Mouse (Mus musculus) ES-E14 (cell line): ENCODE data around the gene S100a14. TPM values are rescaled to one million over a fixed set of nuclear protein-coding genes. Genes with fewer than 3 reads are reported as not detected.
A peak's percentile ranks its signal among the peaks of the same experiment; 100 is the strongest.

Source experiments
- DNase-seq: peaks from one replicate; pipeline ENCODE4 v3.0.0-alpha.2; 2013; ENCODE audit warnings: low read depth, low spot score
- H3K27ac ChIP-seq: 2 replicates; pipeline ENCODE4 v1.5.1; 2012; ENCODE audit warnings: low read depth, mild to moderate bottlenecking, low read length, moderate library complexity, mixed read lengths; ENCODE audit not compliant: poor library complexity, insufficient read depth, severe bottlenecking
- H3K36me3 ChIP-seq: 2 replicates; pipeline ENCODE4 v1.6.1; 2012; ENCODE audit warnings: mild to moderate bottlenecking, low read length, moderate library complexity, mixed read lengths; ENCODE audit not compliant: control insufficient read depth, poor library complexity, insufficient read depth, severe bottlenecking
- H3K4me1 ChIP-seq, 2 experiments: fragments of 150-350 bp in 1 of 2; sonication (generic) in 1 of 2; 2 replicates each; pipeline ENCODE4 v1.6.1; 2012; ENCODE audit warnings: low read length in 2 of 2, mild to moderate bottlenecking in 1 of 2, mixed read lengths in 1 of 2; ENCODE audit not compliant: control insufficient read depth in 2 of 2, insufficient read depth in 2 of 2, poor library complexity in 1 of 2
- H3K4me3 ChIP-seq, 2 experiments: fragments of 150-350 bp in 1 of 2; sonication (generic) in 1 of 2; 2 replicates each; pipeline ENCODE4 v1.5.1; 2012; ENCODE audit warnings: low read length in 2 of 2, low read depth in 1 of 2, mild to moderate bottlenecking in 1 of 2, mixed read lengths in 1 of 2; ENCODE audit not compliant: insufficient read depth in 1 of 2, poor library complexity in 1 of 2, severe bottlenecking in 1 of 2
- H3K9ac ChIP-seq: 2 replicates; pipeline ENCODE4 v1.6.1; 2012; ENCODE audit warnings: low read depth, mild to moderate bottlenecking, low read length, mixed read lengths; ENCODE audit not compliant: poor library complexity, insufficient read depth, severe bottlenecking
- H3K9me3 ChIP-seq: fragments of 150-350 bp; sonication (generic); 2 replicates; pipeline ENCODE4 v1.6.1; 2012; ENCODE audit warnings: low read depth, mild to moderate bottlenecking, low read length; ENCODE audit not compliant: control insufficient read depth, insufficient read depth
- CHD2 ChIP-seq: IDR thresholded peaks from 2 replicates; pipeline ENCODE4 v1.6.1; 2014; ENCODE audit warnings: mild to moderate bottlenecking, low read depth, low read length, inconsistent platforms
- HCFC1 ChIP-seq: IDR thresholded peaks from 2 replicates; pipeline ENCODE4 v1.6.1; 2012; ENCODE audit warnings: low read length, inconsistent platforms, borderline replicate concordance; ENCODE audit not compliant: insufficient read depth
- MAFK ChIP-seq: IDR thresholded peaks from 2 replicates; pipeline ENCODE4 v1.6.1; 2014; ENCODE audit warnings: mild to moderate bottlenecking, low read depth, low read length, inconsistent platforms; ENCODE audit not compliant: insufficient read depth
- ZC3H11A ChIP-seq: IDR thresholded peaks from 2 replicates; pipeline ENCODE4 v1.6.1; 2012; ENCODE audit warnings: low read depth, mild to moderate bottlenecking, inconsistent platforms, low read length, borderline replicate concordance
- ZNF384 ChIP-seq: IDR thresholded peaks from 2 replicates; pipeline ENCODE4 v1.6.1; 2012; ENCODE audit warnings: low read depth, low read length, inconsistent platforms
- in situ Hi-C, 2 experiments: fragments of 600-800 bp; cut with MboI; formaldehyde crosslinking; loops; one replicate each; pipeline ENCODE4 v1.15.1; 2025; ENCODE audit warnings: low sequenced_read_pairs in 2 of 2, inconsistent platforms in 1 of 2; ENCODE audit not compliant: unreplicated experiment in 2 of 2
- total RNA-seq: library from RNA; depleted of rRNA; stranded (reverse); fragments of 300-350 nt; gene quantifications from 2 replicates; pipeline ENCODE4 v1.2.3, GENCODE M21; 2012

The S100a14 gene
- total RNA-seq, 1 experiment: 0.54 TPM

DNA sequence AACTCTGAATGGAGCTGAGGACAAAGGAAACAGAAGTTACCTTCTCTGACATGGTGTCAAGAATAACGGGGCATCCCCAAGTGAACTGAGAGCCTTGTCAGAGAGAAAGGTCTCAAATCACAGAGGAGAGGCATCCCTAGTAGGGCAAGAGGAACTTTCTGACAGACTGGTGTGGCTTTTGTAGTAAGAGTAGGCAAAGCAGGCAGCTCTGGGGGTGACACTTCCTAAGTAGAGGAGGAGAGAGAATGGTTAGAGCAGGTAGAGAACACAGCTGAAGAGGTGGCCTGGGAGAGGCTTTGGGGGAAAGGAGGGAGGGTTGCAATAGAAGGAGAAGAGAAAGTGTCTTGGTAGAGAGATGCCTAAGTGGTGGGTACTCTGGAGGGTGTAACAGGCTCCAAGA, 8.8 kb downstream of the S100a14 start:
- TF ChIP-seq ZNF384: no peak
- no peak for TF ChIP-seq CHD2
- no peak for TF ChIP-seq MAFK
- no peak for TF ChIP-seq HCFC1
- no peak for TF ChIP-seq ZC3H11A
- no peak overlapping the region for H3K27ac ChIP-seq
- H3K4me1 ChIP-seq: 0 out of 4 replicates have a peak, but pooled peaks cover 0 to 2% of the 10 kb centered on the region in 2 experiments
- DNase-seq: no peak
- H3K9ac ChIP-seq: no peak overlapping the region
- H3K4me3 ChIP-seq: no peak overlapping the region
- no peaks in the 10 kb centered on the region for H3K36me3 ChIP-seq
- H3K9me3 ChIP-seq: no peaks in the 10 kb centered on the region
- in situ Hi-C loops: no loop called here

DNA sequence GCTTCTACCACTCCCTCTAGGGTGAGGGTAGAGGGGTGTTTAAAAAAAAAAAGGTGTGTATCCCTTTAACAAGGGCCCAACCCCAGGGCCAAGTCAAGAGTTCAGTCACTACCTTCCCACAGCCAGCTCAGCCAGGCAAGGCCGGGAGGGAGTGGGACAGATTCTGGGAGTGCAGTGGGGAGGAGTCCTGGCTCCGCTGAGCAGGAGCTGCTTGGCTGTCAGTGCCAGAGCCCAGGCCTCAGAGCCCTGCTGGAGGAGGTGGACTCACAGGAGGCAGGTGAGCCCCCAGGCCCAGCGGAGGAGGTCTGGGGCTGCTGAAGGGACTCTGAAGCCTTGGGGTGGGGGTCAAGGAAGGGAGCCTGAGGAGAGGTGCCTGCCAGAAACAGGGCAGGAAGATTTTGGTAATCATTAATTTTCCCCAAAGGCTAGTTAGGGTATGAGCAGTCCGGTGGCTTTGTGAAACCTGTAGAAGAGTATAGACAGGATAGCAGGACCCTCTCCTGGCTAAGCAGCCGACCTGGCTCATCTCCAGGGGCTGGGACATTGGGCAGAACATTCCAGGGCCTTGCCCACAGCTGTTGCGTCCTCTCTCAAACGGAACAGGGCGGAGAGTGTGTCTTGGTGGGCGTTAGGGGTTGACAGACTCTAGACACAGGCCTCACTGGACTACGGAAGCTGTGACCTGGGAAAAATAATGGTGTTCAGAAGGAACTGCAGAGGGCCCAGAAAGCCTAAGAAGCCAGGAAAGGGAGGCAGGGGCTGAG, 10.7 kb downstream of the S100a14 start, which contains the start of gene S100a16:
TSS of gene S100a16 (plus strand) at position 114 of the 764 bp plus-strand sequence.
- TF ChIP-seq MAFK: no peak
- TF ChIP-seq ZC3H11A: no peak
- TF ChIP-seq ZNF384: no peak
- no peak for TF ChIP-seq HCFC1
- no peak for TF ChIP-seq CHD2
- DNase-seq: no peak
- Histone ChIP-seq H3K4me1 (peaks cover 2 to 8% of the 10 kb centered on the region in 2 experiments; a peak in 2 of 4 replicates), H3K36me3 (no peaks in the 10 kb centered on the region), H3K4me3 (peak within 1 kb of the TSS in 1 of 2 experiments; percentile 17; a peak in 1 of 4 replicates), H3K9me3 (no peaks in the 10 kb centered on the region), H3K9ac (no peak within 1 kb of the TSS), H3K27ac (no peak within 1 kb of the TSS)
- in situ Hi-C loops: no loop called here

DNA sequence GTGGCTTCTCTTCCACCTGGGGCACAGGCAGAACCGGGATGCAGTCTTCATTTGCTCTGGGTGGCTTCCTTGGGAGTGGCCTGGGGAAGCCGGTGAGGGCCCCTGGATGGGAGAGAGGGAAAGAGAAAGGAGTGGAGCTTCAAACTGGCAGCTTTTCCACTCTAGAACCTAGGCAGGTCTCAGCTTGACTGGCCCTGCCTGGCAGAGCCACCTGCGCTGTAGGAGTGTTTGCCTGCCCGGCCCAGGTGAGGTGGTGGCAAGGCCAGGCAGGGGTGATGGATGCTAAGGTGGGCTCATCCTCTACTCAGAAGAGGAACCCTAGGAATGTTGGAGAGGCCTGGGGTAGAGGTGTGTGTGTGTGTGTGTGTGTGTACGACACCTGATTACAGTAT, 11.2 kb downstream of the S100a14 start:
- no peak overlapping the region for H3K9ac ChIP-seq
- DNase-seq: no peak
- in situ Hi-C loops: no loop called here
- no peak for TF ChIP-seq HCFC1
- H3K36me3 ChIP-seq: no peaks in the 10 kb centered on the region
- no peaks in the 10 kb centered on the region for H3K9me3 ChIP-seq
- no peak overlapping the region for H3K4me3 ChIP-seq
- no peak overlapping the region for H3K27ac ChIP-seq
- peaks cover 2 to 8% of the 10 kb centered on the region in 2 experiments; a peak in 2 of 4 replicates for H3K4me1 ChIP-seq

DNA sequence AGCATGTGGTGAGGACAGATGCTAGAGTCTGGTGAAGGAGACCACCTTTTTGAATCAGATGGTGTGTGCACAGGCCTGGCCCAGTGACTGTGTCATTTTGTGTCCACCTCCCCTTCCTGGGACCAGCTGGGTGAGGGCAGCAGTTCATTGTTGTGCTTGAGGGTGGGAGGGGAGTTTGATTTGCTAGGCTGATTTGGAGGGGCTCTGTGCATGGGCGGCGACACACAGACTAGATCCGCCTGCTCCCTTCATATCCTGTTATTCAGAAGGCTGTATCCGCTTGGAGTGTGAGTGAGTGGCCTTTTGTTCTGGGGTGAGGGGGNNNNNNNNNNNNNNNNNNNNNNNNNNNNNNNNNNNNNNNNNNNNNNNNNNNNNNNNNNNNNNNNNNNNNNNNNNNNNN, 14.2 kb downstream of the S100a14 start:
- H3K9me3 ChIP-seq: no peaks in the 10 kb centered on the region
- TF ChIP-seq MAFK (no peak), HCFC1 (no peak), ZC3H11A (no peak), CHD2 (no peak), ZNF384 (no peak)
- H3K4me3 ChIP-seq: no peak overlapping the region; a peak in 1 of 4 replicates
- no peaks in the 10 kb centered on the region for H3K36me3 ChIP-seq
- in situ Hi-C loops: no loop called here
- H3K4me1 ChIP-seq: peaks cover 2 to 8% of the 10 kb centered on the region in 2 experiments; a peak in 2 of 4 replicates
- no peak for DNase-seq
- no peak overlapping the region for H3K27ac ChIP-seq
- no peak overlapping the region for H3K9ac ChIP-seq
